In the genomic region with DNA sequence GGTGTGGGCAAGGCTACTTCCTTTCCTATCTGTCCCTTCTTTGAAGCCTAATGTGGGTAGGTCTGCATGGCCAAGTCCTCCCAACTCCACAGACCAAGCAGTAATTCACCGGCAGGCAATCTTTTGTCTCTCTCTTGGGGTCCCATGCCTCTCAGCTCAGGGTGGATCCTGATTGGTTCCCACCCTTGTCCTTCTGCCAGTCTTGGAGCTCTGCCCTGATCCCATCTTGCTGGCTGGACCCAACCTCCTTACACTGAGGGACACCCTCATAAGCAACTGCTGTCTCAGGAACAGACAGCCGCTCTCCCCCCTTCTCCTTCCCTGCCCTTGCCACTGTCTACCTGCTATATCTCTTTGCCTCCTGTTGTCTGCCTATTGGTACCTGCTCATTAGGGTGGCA, we compare ENCODE assay signal across 15 mouse cellular contexts.
"Had no signal": no experiment of that assay in that cellular context is flagged by ENCODE, and none has a peak within 500 bp of the region (broad histone marks: within the 10 kb centered on the region; RNA-seq: fewer than 3 reads in every experiment).

No protein-coding gene starts in this region.

- DNase-seq: gastrocnemius, postnatal 14 days; gastrocnemius, postnatal 36 days; heart, adult 11 months; heart, adult 2 months; heart, postnatal 14 days; heart, postnatal 36 days; kidney, adult 11 months; kidney, adult 2 months; kidney, postnatal 10 days; kidney, postnatal 25 days; kidney, postnatal 4 days; liver; liver, embryonic 13.5 days had no signal

- ATAC-seq: hindbrain, embryonic 16.5 days; intestine, embryonic 16.5 days had no signal
